Mouse (Mus musculus) CD4-positive, CD25-positive, alpha-beta regulatory T cell (primary cell): ENCODE measurements around the gene Fbxw26. TPM values are rescaled to one million over a fixed set of nuclear protein-coding genes. Genes with fewer than 3 reads are reported as not detected.

Experiments used
- polyA plus RNA-seq: library from polyadenylated mRNA; unstranded; fragments of 100-300 nt; shearing (Covaris generic); gene quantifications from one replicate; pipeline ENCODE4 v1.2.1, GENCODE M21; 2017

The Fbxw26 gene
- polyA plus RNA-seq: not detected

DNA sequence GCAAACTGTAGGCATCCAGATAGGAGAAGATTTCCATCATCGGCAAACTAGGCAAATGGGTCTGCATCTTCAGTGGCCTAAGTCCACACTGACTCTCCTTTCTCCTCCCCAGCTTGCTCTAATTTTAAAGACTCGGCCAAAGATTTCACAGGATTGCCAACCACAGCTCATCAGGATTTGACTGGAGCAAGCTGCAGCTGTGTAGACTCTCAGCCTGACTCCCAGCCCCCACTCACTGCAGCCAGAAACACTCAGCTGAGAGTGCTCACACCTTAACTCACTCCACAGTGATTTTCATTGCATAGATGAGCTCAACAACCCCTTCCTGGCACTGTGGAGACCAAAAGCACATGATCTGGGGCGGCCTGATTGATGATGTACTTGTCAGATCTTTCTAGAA lies at the start of gene Fbxw26:
Gene Fbxw26 (minus strand): TSS at position 101 of the 400 bp plus-strand sequence.

DNA sequence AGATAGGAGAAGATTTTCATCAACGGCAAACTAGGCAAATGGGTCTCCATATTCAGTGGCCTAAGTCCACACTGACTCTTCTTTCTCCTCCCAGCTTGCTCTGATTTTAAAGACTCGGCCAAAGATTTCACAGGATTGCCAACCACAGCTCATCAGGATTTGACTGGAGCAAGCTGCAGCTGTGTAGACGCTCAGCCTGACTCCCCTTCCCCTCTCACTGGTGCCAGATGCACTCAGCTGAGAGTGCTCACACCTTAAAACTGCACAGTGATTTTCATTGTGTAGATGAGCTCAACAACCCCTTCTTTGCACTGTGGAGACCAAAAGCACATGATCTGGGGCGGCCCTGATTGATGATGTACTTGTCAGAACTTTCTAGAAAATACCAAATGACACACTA lies 44.7 kb upstream of the Fbxw26 start, which contains the start of gene Fbxw27:
Gene Fbxw27 (minus strand): TSS at position 101 of the 400 bp plus-strand sequence.

GRCm38 (mm10) chr9:109702600-109702999 lies 43.3 kb downstream of the Fbxw26 start, which contains the start of gene Fbxw18:
Gene Fbxw18, minus strand, starts transcription at chr9:109702700.

Other genes starting within 250 kb of the Fbxw26 start
- not detected for gene Fbxw15, start 177.8 kb downstream of the Fbxw26 start, polyA plus RNA-seq
- not detected for gene Fbxw24, start 120.0 kb downstream of the Fbxw26 start, polyA plus RNA-seq
- not detected for gene Fbxw25, start 81.4 kb downstream of the Fbxw26 start, polyA plus RNA-seq
- not detected for gene Fbxw18, start 43.4 kb downstream of the Fbxw26 start, polyA plus RNA-seq
- not detected for gene Fbxw27, start 44.6 kb upstream of the Fbxw26 start, polyA plus RNA-seq
- not detected for gene Spink8, start 66.2 kb upstream of the Fbxw26 start, polyA plus RNA-seq
- gene Nme6, start 86.7 kb upstream of the Fbxw26 start, polyA plus RNA-seq: 12.0 TPM
- not detected for gene Camp, start 103.5 kb upstream of the Fbxw26 start, polyA plus RNA-seq
- gene Cdc25a, start 129.5 kb upstream of the Fbxw26 start, polyA plus RNA-seq: 16.4 TPM
- 63.0 TPM for gene Map4, start 185.4 kb upstream of the Fbxw26 start, polyA plus RNA-seq